Mouse (Mus musculus): ENCODE measurements around the gene Pfkfb3. TPM values are rescaled to one million over a fixed set of nuclear protein-coding genes. Genes with fewer than 3 reads are reported as not detected.
A peak's percentile ranks its signal among the peaks of the same experiment; 100 is the strongest.

Gene Pfkfb3
- polyA plus RNA-seq, 1 experiment from 2014 or later: 21.5 TPM

DNA sequence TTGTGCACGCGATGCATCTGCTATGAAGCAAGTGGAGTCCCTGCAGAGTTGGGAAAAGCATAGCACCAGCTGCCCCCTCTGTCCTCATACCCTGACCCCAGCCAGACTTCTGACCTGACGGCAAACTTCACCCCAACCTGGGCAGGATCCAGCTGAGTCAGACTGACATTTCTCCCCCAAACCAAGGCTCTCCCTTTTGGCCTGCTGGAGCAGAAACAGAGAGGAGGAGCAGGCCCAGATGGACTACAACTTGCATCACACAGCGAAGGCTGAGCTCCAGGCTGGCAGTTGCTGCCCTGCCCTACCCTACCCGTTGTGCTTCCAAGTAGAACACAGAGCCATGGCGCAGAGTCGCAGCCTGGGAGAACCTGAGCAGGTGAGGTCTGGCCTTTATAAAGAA lies 32.1 kb downstream of the Pfkfb3 start:
- no peak overlapping the region for H3K27ac ChIP-seq
- no peak overlapping the region for H3K9ac ChIP-seq
- WGBS: 93% methylated on average over 7 of the region's 7 CpGs
- H3K36me3 ChIP-seq: no peaks in the 10 kb centered on the region
- H3K9me3 ChIP-seq: no peaks in the 10 kb centered on the region
- no peak overlapping the region for H3K4me2 ChIP-seq (replicated peaks)
- no peaks in the 10 kb centered on the region for H3K4me1 ChIP-seq
- no peak for ATAC-seq (ENCODE audit: low FRiP score, low read depth)
- no peaks in the 10 kb centered on the region for H3K27me3 ChIP-seq (replicated peaks)
- H3K4me3 ChIP-seq: no peak overlapping the region

DNA sequence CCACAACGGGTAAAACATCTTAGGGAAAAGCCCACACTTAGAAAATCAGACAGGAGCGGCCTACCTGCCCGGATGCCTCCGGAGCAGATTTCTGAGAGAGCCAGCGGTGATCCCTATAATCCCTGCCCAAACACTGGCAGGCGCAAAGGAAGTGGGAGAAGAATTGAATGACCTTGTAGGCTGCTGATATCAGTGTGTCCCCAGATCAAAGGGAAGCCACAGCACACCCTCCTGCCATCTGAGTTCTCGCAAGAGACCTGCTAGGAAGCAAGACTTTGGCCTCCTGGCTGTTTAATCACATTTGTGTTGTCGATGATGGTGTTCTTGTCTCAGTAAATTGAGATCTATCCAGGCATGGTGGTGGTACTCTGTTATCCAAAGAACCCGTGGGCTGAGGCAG lies 33.1 kb downstream of the Pfkfb3 start:
- Histone ChIP-seq H3K27me3 (replicated peaks) (no peaks in the 10 kb centered on the region), H3K4me1 (no peaks in the 10 kb centered on the region), H3K36me3 (no peaks in the 10 kb centered on the region), H3K4me2 (replicated peaks) (no peak overlapping the region), H3K9me3 (no peaks in the 10 kb centered on the region), H3K4me3 (no peak overlapping the region), H3K9ac (no peak overlapping the region), H3K27ac (no peak overlapping the region)
- WGBS: 88% methylated on average over 9 of the region's 9 CpGs
- ATAC-seq (ENCODE audit: low FRiP score, low read depth): no peak

DNA sequence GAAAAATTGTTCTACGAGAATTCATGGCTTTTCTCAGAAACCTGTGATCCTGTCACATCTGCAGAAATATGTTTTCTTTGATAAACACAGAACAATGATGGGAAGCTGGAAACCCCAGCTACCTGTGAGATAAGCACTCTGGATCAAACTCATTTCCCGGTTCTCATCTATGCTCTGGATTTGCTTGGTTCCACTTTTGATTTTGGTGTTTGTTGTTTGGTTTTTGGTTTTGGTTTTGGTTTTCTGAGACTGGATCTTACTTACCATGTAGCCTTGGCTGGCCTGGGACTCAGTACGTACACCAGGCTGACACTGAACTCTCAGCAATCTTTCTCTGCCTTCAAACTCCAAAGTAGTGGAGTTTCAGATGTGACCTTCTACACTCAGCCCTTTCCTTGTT lies 38.0 kb downstream of the Pfkfb3 start:
- H3K4me2 ChIP-seq (replicated peaks): no peak overlapping the region
- WGBS: 87% methylated on average over 3 of the region's 3 CpGs
- H3K36me3 ChIP-seq: no peaks in the 10 kb centered on the region
- no peak overlapping the region for H3K9ac ChIP-seq
- H3K27me3 ChIP-seq (replicated peaks): no peaks in the 10 kb centered on the region
- H3K4me3 ChIP-seq: no peak overlapping the region
- no peaks in the 10 kb centered on the region for H3K4me1 ChIP-seq
- ATAC-seq (ENCODE audit: low FRiP score, low read depth): no peak
- no peak overlapping the region for H3K27ac ChIP-seq
- no peaks in the 10 kb centered on the region for H3K9me3 ChIP-seq

DNA sequence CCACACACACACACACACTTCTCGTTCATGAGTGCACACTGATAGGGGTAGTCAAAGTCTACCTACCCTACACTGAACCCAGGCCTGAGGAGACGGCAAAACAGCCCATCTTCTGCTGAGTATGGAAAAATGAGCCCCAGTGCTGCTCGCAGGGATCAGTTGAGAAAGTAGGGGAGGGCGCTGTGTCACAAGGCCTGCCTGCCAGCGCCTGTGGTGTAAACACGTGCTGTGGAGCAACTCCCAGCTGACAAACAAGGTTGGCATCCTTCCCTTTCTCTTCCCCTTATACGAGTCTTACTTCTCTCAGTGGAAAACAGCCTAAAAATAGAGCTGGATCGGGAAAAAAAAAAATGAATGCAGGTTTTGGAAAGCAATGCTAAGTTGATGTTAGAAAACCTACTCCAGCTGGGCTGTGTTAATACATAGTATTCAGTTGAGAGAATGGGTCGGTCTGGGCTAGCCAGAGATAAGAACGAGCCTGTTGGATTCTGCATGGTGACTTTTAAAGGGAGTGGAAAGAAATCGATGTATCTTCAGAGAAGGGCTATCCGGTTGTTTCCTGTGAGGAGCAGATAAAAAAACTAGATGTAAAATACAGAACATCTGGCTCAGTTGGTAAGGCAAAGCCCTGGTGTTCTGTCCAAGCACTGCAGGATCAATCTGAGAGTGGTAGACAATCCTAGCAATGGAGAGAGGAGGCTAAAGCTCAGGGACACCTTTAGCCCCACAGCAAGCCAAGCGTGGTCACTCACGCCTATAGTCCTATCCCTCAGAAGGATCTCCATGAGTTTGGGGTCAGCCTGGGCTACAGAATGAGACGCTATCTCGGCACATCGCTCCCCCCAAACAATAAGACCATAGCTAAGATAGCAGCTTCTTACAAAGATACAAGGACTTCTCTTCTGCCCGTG lies 40.6 kb downstream of the Pfkfb3 start:
- whole genome bisulfite sequencing: 78% methylated on average over 18 of the region's 18 CpGs
- no peak for ATAC-seq (ENCODE audit: low FRiP score, low read depth)

DNA sequence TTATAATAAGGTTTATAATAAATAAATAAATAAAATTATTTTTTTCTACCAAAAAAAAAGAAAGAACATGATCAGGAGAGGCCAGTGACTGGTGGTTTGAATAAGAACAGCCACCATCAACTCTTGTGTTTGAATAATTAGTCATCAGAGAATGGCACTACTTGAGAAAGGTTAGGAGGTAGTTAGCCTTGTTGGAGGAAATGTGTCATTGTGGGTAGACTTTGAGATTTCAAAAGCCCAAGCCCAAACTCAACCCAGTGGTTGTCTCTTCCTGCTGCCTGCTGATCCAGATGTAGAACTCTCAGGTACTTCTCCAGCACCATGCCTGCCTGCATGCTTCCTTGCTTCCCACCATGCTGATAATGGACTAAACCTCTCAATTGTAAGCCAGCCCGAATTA lies 41.8 kb downstream of the Pfkfb3 start:
- 88% methylated on average over 1 of the region's 1 CpGs for WGBS
- Histone ChIP-seq H3K9ac (no peak overlapping the region), H3K27ac (no peak overlapping the region), H3K4me2 (replicated peaks) (no peak overlapping the region), H3K36me3 (no peaks in the 10 kb centered on the region), H3K9me3 (no peaks in the 10 kb centered on the region), H3K4me1 (no peaks in the 10 kb centered on the region), H3K4me3 (no peak overlapping the region), H3K27me3 (replicated peaks) (no peaks in the 10 kb centered on the region)
- ATAC-seq (ENCODE audit: low FRiP score, low read depth): no peak

More for the DNA sequence above, 40.6 kb downstream of the Pfkfb3 start:
- Histone ChIP-seq H3K27ac (no peak overlapping the region), H3K4me3 (no peak overlapping the region), H3K9me3 (no peaks in the 10 kb centered on the region), H3K27me3 (replicated peaks) (no peaks in the 10 kb centered on the region), H3K4me1 (no peaks in the 10 kb centered on the region), H3K4me2 (replicated peaks) (no peak overlapping the region), H3K36me3 (no peaks in the 10 kb centered on the region), H3K9ac (no peak overlapping the region)

DNA sequence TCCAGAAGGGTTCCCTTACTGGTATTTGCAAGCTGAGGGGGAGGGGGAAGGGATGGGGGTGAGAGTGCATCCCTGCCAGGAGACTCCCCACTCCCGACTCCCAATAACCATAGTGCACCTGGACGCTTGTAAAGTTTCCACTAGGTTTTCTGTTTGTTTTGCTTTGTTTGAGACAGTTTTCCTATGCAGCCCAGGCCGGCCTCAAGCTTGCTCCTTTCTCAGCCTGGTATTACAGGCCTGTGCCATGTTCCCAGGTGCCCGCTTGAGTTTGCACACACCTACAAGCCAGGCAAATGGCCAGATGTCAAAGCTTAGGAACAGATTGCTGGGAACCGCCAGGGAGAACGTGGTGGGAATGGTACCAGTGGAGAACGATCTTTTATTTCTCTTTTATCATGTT lies 50.1 kb downstream of the Pfkfb3 start:
- Histone ChIP-seq H3K27ac (no peak overlapping the region), H3K4me1 (peaks cover 21% of the 10 kb centered on the region), H3K36me3 (no peaks in the 10 kb centered on the region), H3K27me3 (replicated peaks) (peaks cover 11% of the 10 kb centered on the region; the same call in 1 of the 2 replicates), H3K9ac (0 out of 2 replicates have a peak overlapping the region, but pooled peaks have one; percentile 56), H3K4me3 (no peak overlapping the region; the same call in 1 of the 2 replicates), H3K9me3 (no peaks in the 10 kb centered on the region), H3K4me2 (replicated peaks) (peak overlapping the region; percentile 90)
- no peak for ATAC-seq (ENCODE audit: low FRiP score, low read depth)
- whole genome bisulfite sequencing: 24% methylated on average over 7 of the region's 7 CpGs

DNA sequence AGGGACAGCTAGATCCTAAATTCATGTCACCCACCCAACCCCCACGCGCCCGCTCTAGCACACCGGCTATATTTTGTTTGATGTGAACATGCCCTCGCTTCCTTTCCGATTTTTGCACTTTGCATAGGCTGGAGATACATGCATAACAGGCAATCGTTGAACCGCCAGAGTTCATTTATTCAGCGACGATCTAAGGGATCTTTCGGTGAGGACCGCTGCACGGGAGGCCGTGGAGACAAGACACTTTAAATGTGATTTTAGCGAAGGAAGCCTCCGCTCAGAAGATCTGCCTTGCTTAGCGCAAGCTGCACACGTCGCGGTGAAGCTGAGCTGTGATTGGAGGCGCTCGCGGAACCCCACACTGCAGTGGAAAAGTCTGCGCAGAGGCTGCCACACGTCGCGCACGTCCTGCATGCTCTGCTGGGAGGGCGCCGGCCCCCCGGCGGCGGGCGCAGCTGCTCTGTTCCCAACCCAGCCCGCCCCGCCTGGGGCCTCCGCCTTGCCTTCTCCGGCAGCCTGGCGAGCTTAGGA lies 50.9 kb downstream of the Pfkfb3 start:
- under 1% methylated on average over 39 of the region's 39 CpGs for WGBS
- H3K4me2 ChIP-seq (replicated peaks): peak overlapping the region; percentile 90
- peaks cover 21% of the 10 kb centered on the region for H3K4me1 ChIP-seq
- peaks cover 4% of the 10 kb centered on the region; the same call in 1 of the 2 replicates for H3K36me3 ChIP-seq
- peak overlapping the region; percentile 65 for H3K4me3 ChIP-seq
- H3K9me3 ChIP-seq: no peaks in the 10 kb centered on the region
- H3K27ac ChIP-seq: no peak overlapping the region
- H3K9ac ChIP-seq: peak overlapping the region; percentile 56
- peaks cover 11% of the 10 kb centered on the region; the same call in 1 of the 2 replicates for H3K27me3 ChIP-seq (replicated peaks)
- peak; percentile 57 for ATAC-seq (ENCODE audit: low FRiP score, low read depth)

DNA sequence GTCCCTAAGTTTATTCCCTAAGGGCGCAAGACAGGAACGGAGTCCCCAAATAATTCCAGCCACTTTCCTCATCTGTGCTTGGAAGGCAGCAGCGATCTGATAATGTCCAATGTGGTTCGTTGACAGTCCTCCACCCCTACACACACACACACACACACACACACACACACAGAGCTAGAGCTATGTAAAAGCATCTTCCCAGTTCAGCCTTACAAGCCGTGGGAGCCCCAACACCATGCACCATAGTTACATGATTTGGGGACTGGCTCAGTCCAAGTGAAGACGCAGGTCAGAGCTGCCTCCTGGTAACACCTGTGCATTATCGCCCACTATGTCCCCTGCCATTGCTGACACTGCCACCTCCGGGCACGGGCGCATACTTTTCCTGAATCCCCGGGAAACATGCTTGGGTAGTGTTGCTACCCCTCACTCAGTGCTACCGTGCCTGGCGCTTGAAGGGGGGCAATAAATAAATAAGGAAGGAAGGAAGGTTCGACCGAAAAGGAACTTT lies 51.6 kb downstream of the Pfkfb3 start:
- Histone ChIP-seq H3K9ac (peak overlapping the region; percentile 56), H3K4me3 (peak overlapping the region; percentile 65), H3K9me3 (no peaks in the 10 kb centered on the region), H3K36me3 (peaks cover 9% of the 10 kb centered on the region; the same call in 1 of the 2 replicates), H3K27me3 (replicated peaks) (peaks cover 11% of the 10 kb centered on the region; the same call in 1 of the 2 replicates), H3K27ac (no peak overlapping the region), H3K4me1 (peaks cover 21% of the 10 kb centered on the region), H3K4me2 (replicated peaks) (peak overlapping the region; percentile 90)
- ATAC-seq (ENCODE audit: low FRiP score, low read depth): peak; percentile 35
- under 1% methylated on average over 15 of the region's 15 CpGs for WGBS

DNA sequence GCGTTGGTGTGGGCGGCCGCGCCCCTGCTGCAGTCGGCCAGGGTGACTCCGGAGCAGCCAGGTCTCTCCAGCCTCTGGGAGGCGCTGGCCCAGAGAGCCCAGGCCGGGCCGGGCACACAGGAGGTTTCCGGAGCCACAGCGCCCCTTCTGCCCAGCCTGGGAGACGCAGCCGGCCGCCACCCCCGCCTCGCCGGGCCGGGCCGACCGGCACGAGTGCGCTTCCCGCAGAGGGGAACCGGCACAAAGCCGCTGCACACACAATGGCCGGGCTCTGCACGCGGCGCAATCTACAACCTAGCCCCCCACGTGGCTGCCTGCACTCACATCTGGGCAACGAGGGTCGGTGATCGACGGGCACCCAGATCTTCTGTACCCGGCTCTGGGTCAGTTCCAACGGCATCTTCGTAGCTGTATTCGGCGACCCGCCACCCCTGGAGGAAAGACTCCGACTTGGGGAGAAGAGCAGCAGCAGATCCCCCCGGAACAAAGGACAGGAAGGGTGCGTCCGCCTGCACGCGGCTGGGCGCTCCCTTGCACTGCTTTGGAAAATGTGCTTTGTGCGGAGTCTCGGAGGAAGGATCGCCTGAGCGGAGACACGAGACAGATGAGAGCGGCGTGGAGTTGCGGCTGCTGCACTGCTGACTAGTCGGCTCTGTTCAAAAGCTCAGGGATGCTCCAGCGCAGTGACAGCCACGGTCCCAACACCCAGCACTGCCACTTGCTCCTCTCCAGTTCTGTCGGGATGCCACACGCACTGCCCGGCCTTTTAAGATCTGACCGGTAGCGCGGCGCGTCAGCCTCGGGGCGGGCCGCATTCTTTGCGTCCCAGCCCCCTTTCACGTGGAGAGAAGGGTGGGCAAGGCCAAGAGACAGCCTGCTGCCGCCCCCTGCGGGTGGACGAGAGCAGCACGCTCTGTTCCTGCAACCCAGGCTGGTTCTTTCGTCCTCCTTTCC lies 52.3 kb downstream of the Pfkfb3 start:
- peak overlapping the region; percentile 86 for H3K27ac ChIP-seq
- peaks cover 21% of the 10 kb centered on the region for H3K4me1 ChIP-seq
- peak overlapping the region; percentile 80 for H3K9ac ChIP-seq
- WGBS: under 1% methylated on average over 76 of the region's 76 CpGs
- H3K4me2 ChIP-seq (replicated peaks): peak overlapping the region; percentile 90
- peaks cover 11% of the 10 kb centered on the region; the same call in 1 of the 2 replicates for H3K27me3 ChIP-seq (replicated peaks)
- peak overlapping the region; percentile 65 for H3K4me3 ChIP-seq
- peaks cover 9% of the 10 kb centered on the region; the same call in 1 of the 2 replicates for H3K36me3 ChIP-seq
- ATAC-seq (ENCODE audit: low FRiP score, low read depth): peak; percentile 88
- H3K9me3 ChIP-seq: no peaks in the 10 kb centered on the region

DNA sequence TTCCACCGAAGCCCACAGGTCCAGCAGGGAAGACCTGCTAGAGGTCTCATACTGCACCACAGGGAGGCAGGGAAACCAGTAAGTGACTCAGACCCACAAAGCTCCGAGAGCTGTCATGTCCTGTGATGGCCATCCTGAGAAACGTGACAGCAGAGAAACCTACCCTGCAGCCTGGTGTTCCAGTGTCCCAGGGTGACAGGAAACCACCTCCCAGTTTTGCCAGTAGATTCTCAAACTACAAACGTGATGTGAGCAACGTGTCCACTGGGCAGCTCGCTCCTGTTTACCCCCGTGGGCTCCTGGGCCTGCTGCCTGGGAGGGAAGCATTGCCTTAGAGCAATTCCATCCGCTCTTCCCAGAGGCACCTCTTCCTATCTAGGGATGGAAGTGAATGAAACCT lies 53.2 kb downstream of the Pfkfb3 start:
- peak overlapping the region; percentile 90 for H3K4me2 ChIP-seq (replicated peaks)
- H3K27ac ChIP-seq: no peak overlapping the region
- peaks cover 21% of the 10 kb centered on the region for H3K4me1 ChIP-seq
- peaks cover 9% of the 10 kb centered on the region; the same call in 1 of the 2 replicates for H3K36me3 ChIP-seq
- H3K9me3 ChIP-seq: no peaks in the 10 kb centered on the region
- H3K4me3 ChIP-seq: peak overlapping the region; percentile 65
- 13% methylated on average over 8 of the region's 8 CpGs for WGBS
- peak overlapping the region; percentile 80 for H3K9ac ChIP-seq
- H3K27me3 ChIP-seq (replicated peaks): peaks cover 11% of the 10 kb centered on the region; the same call in 1 of the 2 replicates
- ATAC-seq (ENCODE audit: low FRiP score, low read depth): no peak

DNA sequence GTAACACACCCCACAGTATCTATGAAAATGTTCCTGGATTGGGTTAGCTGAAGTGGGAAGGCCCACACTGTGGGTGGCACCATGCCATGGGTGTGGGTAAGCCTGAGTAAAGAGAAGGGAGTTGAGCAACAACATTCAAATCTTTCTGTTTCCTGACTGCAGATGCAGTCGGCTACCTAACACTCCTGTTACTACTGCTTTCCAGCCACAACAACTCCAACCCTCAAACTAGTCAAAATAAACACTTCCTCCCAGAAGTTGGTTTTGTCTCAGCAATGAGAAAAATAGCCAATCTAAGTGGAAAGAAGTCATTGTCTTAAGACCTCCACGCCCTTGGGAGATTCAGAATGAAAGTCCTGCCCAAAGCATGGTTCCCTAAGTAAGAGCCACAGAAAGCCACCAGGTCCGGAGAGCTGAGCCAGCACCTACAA lies 57.3 kb downstream of the Pfkfb3 start:
- Histone ChIP-seq H3K9me3 (no peaks in the 10 kb centered on the region), H3K4me1 (peaks cover 19% of the 10 kb centered on the region), H3K4me2 (replicated peaks) (no peak overlapping the region), H3K36me3 (peaks cover 33% of the 10 kb centered on the region), H3K27ac (no peak overlapping the region), H3K4me3 (no peak overlapping the region), H3K9ac (no peak overlapping the region), H3K27me3 (replicated peaks) (no peaks in the 10 kb centered on the region)
- ATAC-seq (ENCODE audit: low FRiP score, low read depth): no peak
- WGBS: 91% methylated on average over 3 of the region's 3 CpGs
